Mouse (Mus musculus) midbrain, embryonic 12.5 days (tissue): ENCODE results near the gene Fam131a. TPM values are rescaled to one million over a fixed set of nuclear protein-coding genes. Genes with fewer than 3 reads are reported as not detected.

ENCODE experiments used
- ATAC-seq: fragments of 200-750 bp; cut with Nextera tagmentation; 2 replicates; pipeline ENCODE4 v1.8.0; 2017; ENCODE audit warnings: low read depth, moderate TSS enrichment, moderate library complexity; ENCODE audit not compliant: low FRiP score
- H3K27ac ChIP-seq: fragments of 300-500 bp; sonication (generic); replicated peaks from 2 replicates; pipeline ENCODE4 v1.5.1; 2016; ENCODE audit warnings: mild to moderate bottlenecking
- H3K27me3 ChIP-seq: fragments of 300-500 bp; sonication (generic); 2 replicates; pipeline ENCODE4 v1.6.1; 2016; ENCODE audit warnings: mild to moderate bottlenecking
- H3K36me3 ChIP-seq: fragments of 300-500 bp; sonication (generic); 2 replicates; pipeline ENCODE4 v1.6.1; 2016
- H3K4me1 ChIP-seq: fragments of 300-500 bp; sonication (generic); 2 replicates; pipeline ENCODE4 v1.6.1; 2016
- H3K4me2 ChIP-seq: fragments of 300-500 bp; sonication (generic); replicated peaks from 2 replicates; pipeline ENCODE4 v1.6.1; 2016; ENCODE audit warnings: mild to moderate bottlenecking, moderate library complexity
- H3K4me3 ChIP-seq: fragments of 300-500 bp; sonication (generic); 2 replicates; pipeline ENCODE4 v1.5.1; 2016; ENCODE audit warnings: mild to moderate bottlenecking
- H3K9ac ChIP-seq: fragments of 300-500 bp; sonication (generic); replicated peaks from 2 replicates; pipeline ENCODE4 v1.6.1; 2016; ENCODE audit warnings: mild to moderate bottlenecking, moderate library complexity
- H3K9me3 ChIP-seq: fragments of 300-500 bp; sonication (generic); 2 replicates; pipeline ENCODE4 v1.6.1; 2016; ENCODE audit warnings: mild to moderate bottlenecking
- WGBS: fragments of 180-500 bp; shearing (Covaris S2); methylation state at CpG from one replicate; pipeline ENCODE4 v1.1.7; 2016; 5-methylcytosine and 5-hydroxymethylcytosine counted together
- polyA plus RNA-seq: library from polyadenylated mRNA; unstranded; fragments of >200 nt; fragmentation: Nextera tagmentation; extraction: Ambion mirVana; gene quantifications from 2 replicates; pipeline ENCODE4 v1.2.1, GENCODE M21; 2016

Fam131a gene
- polyA plus RNA-seq, 1 experiment from 2014 or later, result 18.0 TPM

GRCm38 (mm10) chr16:20700036-20700435 is 7.0 kb downstream of the Fam131a start:
- H3K4me2 ChIP-seq, result no peak overlapping the region
- peaks cover 43% of the 10 kb centered on the region for H3K4me1 ChIP-seq
- peaks cover 2% of the 10 kb centered on the region; the same call in 1 of the 2 replicates for H3K27me3 ChIP-seq
- no peaks in the 10 kb centered on the region for H3K9me3 ChIP-seq
- 0 out of 2 replicates have a peak overlapping the region, but pooled peaks have one; percentile 6 for H3K27ac ChIP-seq
- H3K4me3 ChIP-seq, result no peak overlapping the region
- 41% methylated on average over 5 of the region's 5 CpGs for WGBS
- H3K9ac ChIP-seq, result no peak overlapping the region
- ATAC-seq, result no peak
- peaks cover 12% of the 10 kb centered on the region for H3K36me3 ChIP-seq

DNA sequence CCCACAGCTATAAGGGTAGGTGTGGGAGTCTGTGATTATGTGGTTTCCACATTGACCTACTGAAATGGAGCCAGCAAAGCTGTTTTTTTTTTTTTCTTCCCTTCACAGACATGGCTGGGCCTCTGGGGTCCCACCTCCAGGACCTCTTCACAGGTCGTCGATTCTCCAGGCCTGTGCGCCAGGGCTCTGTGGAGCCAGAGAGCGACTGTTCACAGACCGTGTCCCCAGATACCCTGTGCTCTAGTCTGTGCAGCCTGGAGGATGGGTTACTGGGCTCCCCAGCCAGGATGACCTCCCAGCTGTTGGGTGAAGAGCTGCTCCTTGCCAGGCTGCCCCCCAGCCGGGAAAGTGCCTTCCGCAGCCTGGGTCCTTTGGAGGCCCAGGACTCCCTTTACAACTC is 8.3 kb downstream of the Fam131a start:
- Histone ChIP-seq H3K4me3 (no peak overlapping the region), H3K27me3 (no peaks in the 10 kb centered on the region), H3K4me1 (peaks cover 31% of the 10 kb centered on the region), H3K27ac (peak overlapping the region; percentile 69), H3K36me3 (peaks cover 20% of the 10 kb centered on the region), H3K9me3 (no peaks in the 10 kb centered on the region), H3K9ac (peak overlapping the region; percentile 37), H3K4me2 (no peak overlapping the region)
- no peak for ATAC-seq
- 38% methylated on average over 7 of the region's 7 CpGs for WGBS

- Histone ChIP-seq H3K27ac (peak overlapping the region; percentile 69), H3K4me1 (peaks cover 25% of the 10 kb centered on the region), H3K9me3 (no peaks in the 10 kb centered on the region), H3K9ac (peak overlapping the region; percentile 37), H3K4me2 (peak overlapping the region; percentile 10), H3K4me3 (no peak overlapping the region), H3K36me3 (peaks cover 26% of the 10 kb centered on the region), H3K27me3 (no peaks in the 10 kb centered on the region)
- 11% methylated on average over 12 of the region's 12 CpGs for WGBS
- ATAC-seq, result peak; percentile 65
Measured at GRCm38 (mm10) chr16:20701729-20702521, 8.9 kb downstream of the Fam131a start.

DNA sequence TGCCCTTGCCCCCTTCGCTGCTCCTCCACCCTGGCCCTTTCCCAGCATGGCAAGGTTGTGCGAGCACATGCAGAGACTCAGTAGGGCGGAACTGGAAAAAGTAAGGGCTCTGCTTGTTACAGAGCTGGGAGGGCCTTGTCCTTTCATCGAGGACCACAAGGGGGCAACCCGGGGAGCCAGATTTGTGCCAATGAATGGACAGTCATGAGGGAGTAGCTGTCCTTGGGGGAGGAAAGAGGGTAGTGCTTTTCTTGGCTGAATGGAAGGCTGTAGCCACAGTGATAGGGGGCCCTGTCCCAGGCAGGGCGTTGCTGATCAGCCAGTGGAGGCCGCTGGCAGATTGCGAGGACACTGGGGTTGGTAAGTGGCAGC is 9.5 kb downstream of the Fam131a start:
- Histone ChIP-seq H3K27ac (peak overlapping the region; percentile 69), H3K36me3 (peaks cover 32% of the 10 kb centered on the region), H3K4me3 (no peak overlapping the region), H3K9ac (peak overlapping the region; percentile 37; the same call in 1 of the 2 replicates), H3K4me1 (peaks cover 25% of the 10 kb centered on the region), H3K9me3 (no peaks in the 10 kb centered on the region), H3K27me3 (no peaks in the 10 kb centered on the region), H3K4me2 (peak overlapping the region; percentile 10; the same call in 1 of the 2 replicates)
- WGBS, result 3% methylated on average over 8 of the region's 8 CpGs
- ATAC-seq, result peak; percentile 72

GRCm38 (mm10) chr16:20703071-20703470 is 10.0 kb downstream of the Fam131a start:
- peaks cover 25% of the 10 kb centered on the region for H3K4me1 ChIP-seq
- peaks cover 38% of the 10 kb centered on the region for H3K36me3 ChIP-seq
- no peaks in the 10 kb centered on the region for H3K9me3 ChIP-seq
- no peak for ATAC-seq
- 92% methylated on average over 10 of the region's 10 CpGs for WGBS
- H3K4me2 ChIP-seq, result no peak overlapping the region
- no peak overlapping the region for H3K27ac ChIP-seq
- H3K4me3 ChIP-seq, result no peak overlapping the region
- H3K9ac ChIP-seq, result no peak overlapping the region
- no peaks in the 10 kb centered on the region for H3K27me3 ChIP-seq

DNA sequence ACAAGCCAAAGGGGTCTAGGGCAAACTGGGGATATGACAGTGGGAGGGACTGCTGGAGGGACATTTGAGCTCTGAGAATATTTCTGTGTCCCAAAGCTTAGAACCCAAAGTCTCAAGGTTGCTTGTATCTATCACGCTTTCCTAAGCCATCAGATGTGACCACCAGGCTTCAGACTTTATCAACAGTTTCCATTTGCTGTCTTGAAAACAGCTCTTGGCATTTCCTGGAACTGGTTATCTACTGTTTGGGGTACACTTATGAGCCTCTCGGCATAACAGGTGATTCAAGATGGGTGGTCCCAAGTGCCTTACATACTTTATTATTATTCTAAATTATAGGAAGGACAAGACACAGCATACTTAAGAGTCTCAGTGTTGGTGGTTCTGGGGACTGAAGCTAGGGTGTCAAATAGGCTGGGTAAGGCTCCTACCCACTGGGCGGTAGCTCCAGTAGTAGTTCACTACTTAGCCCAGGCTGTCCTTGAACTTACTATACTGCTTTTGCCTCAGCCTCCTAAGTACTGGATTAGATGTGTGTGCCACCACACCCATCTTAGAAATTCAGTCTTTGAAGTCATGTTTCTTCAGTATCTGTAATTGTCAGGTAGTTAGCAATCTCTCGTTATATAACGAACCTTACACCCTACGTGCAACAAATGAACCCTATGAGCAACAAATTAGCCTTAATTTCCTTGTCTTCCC is 10.8 kb downstream of the Fam131a start:
- Histone ChIP-seq H3K27me3 (no peaks in the 10 kb centered on the region), H3K9ac (no peak overlapping the region), H3K36me3 (peaks cover 43% of the 10 kb centered on the region), H3K27ac (no peak overlapping the region), H3K4me3 (no peak overlapping the region), H3K4me1 (peaks cover 25% of the 10 kb centered on the region), H3K9me3 (no peaks in the 10 kb centered on the region), H3K4me2 (no peak overlapping the region)
- no peak for ATAC-seq
- WGBS, result 94% methylated on average over 6 of the region's 6 CpGs

DNA sequence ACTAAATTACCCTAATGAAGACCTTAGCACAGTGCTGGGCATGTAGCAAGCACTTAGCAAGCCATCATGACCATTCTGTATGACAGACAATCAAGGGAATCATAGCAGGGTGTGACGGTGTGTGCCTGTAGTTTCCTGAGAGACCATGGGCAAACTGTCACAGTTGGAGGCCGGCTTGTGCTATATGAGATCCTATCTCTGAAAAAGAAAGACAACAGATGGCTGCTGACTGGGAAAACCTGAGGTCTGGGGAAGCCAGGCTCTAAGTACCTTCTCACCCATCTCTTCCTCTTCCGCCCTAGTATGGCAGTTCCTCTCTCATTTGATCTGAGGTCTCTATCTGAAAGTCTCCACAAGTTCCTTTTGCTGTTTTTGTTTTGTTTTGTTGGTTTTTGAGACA is 12.7 kb downstream of the Fam131a start:
- WGBS, result 85% methylated on average over 3 of the region's 3 CpGs
- Histone ChIP-seq H3K4me3 (no peak overlapping the region), H3K9me3 (no peaks in the 10 kb centered on the region), H3K9ac (no peak overlapping the region), H3K4me1 (peaks cover 19% of the 10 kb centered on the region), H3K27me3 (no peaks in the 10 kb centered on the region), H3K36me3 (peaks cover 46% of the 10 kb centered on the region), H3K4me2 (no peak overlapping the region), H3K27ac (no peak overlapping the region)
- ATAC-seq, result no peak

DNA sequence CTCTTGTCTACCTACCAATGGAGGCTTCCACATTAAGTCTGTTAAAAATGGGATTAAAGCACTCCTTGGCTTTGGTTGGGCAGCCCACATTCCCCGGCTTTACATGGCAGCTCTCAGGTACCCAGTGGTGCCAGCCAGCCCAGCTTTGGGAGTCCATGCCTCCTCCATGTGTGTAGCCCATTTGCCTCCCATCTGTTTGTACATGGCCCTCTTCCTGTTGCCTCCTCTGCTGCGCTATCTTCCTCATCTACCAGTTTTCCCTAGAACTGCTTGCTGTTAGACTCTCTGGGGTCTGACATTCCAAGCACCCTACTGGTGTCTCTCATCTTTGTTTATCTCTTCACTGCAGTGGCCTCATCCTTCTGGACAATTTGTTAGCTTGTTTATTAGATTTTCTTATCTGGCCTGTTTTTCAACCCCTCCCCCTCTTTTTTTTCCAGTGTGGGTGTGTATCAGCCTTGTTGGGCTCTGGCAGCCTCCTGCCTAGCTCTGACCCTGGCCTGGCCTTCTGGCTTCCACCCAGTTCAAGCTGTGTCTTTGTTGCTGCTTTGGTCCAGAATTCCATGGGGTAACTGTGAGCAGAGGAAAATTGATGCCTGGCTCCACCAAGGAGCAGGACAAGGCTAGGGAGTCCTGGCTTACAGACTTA is 13.5 kb downstream of the Fam131a start:
- 90% methylated on average over 2 of the region's 2 CpGs for WGBS
- no peak overlapping the region for H3K27ac ChIP-seq

GRCm38 (mm10) chr16:20708220-20708938 is 15.3 kb downstream of the Fam131a start:
- WGBS, result 91% methylated on average over 21 of the region's 21 CpGs
- no peaks in the 10 kb centered on the region for H3K27me3 ChIP-seq
- H3K36me3 ChIP-seq, result peaks cover 71% of the 10 kb centered on the region
- H3K4me1 ChIP-seq, result no peaks in the 10 kb centered on the region
- no peak overlapping the region for H3K9ac ChIP-seq
- H3K4me2 ChIP-seq, result no peak overlapping the region
- ATAC-seq, result no peak
- H3K9me3 ChIP-seq, result no peaks in the 10 kb centered on the region
- H3K4me3 ChIP-seq, result no peak overlapping the region
- H3K27ac ChIP-seq, result no peak overlapping the region

More for the DNA sequence above, 13.5 kb downstream of the Fam131a start:
- ATAC-seq, result no peak
- Histone ChIP-seq H3K9ac (no peak overlapping the region), H3K4me1 (peaks cover 16% of the 10 kb centered on the region), H3K9me3 (no peaks in the 10 kb centered on the region), H3K4me3 (no peak overlapping the region), H3K36me3 (peaks cover 53% of the 10 kb centered on the region), H3K27me3 (no peaks in the 10 kb centered on the region), H3K4me2 (no peak overlapping the region)

DNA sequence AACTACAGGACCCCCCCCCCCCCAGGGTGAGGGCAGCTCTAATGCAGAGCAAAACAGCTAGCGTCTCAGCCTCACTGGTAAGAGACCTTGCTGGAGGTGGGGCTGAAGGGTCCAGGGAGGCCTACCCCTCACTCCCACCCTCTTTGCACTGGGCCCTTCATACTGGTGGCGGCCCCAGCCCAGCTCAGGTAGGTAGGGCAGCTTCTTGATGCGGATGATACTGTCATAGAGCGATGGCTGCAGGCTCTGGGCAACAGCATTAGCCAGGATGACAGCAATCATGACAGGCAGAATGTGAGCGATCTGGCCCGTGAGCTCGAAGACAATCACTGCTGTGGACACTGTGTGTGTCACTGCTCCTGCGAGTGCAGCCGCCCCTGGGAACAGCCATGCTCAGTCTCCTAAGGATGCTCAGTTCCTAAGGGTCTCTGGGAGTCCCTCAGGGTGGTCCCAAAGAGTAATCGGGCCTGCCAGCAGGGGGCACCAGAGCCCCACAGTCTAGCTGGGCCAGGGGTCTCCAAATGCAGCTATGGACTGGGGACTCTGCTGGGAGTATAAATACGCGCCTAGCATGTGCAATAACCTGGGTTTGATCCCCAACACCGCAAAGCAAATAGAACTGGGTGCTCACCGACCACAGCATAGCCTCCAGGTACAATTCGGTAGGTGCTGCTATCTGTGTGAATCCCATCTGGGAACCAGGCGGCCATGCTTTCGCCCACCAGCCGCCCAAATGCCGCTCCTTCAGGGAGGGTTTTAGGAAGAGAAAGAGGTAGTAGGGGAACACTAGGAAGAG is 16.1 kb downstream of the Fam131a start:
- Histone ChIP-seq H3K4me3 (no peak overlapping the region), H3K4me2 (no peak overlapping the region), H3K9ac (no peak overlapping the region), H3K27me3 (no peaks in the 10 kb centered on the region), H3K36me3 (peaks cover 72% of the 10 kb centered on the region), H3K9me3 (no peaks in the 10 kb centered on the region), H3K27ac (no peak overlapping the region), H3K4me1 (peaks cover 5% of the 10 kb centered on the region)
- ATAC-seq, result peak; percentile 71
- WGBS, result 75% methylated on average over 19 of the region's 19 CpGs

DNA sequence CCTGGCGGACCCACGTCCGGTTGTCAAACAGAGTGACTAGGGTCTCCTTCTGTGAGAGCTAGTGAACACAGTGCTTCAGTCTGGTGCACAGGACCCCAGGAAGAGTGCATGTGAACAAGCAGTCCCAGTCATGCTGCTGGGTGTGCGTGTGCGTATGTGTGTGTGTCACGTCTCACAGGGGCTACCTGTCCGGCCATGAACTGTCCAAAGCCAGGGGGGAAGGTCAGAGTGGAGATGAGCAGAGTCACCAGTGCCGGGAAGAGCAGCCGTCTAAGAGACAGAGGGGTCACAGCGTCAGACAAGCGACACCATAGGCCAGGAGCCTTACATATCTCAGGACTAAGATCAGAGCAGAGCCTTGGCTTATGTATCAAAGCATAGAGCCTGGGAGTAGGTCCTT is 17.3 kb downstream of the Fam131a start:
- H3K27ac ChIP-seq, result no peak overlapping the region
- H3K4me3 ChIP-seq, result no peak overlapping the region
- 93% methylated on average over 11 of the region's 11 CpGs for WGBS
- H3K9me3 ChIP-seq, result no peaks in the 10 kb centered on the region
- no peak for ATAC-seq
- H3K9ac ChIP-seq, result no peak overlapping the region
- H3K27me3 ChIP-seq, result no peaks in the 10 kb centered on the region
- H3K4me1 ChIP-seq, result peaks cover 18% of the 10 kb centered on the region
- peaks cover 72% of the 10 kb centered on the region for H3K36me3 ChIP-seq
- no peak overlapping the region for H3K4me2 ChIP-seq
